Mouse (Mus musculus): ENCODE measurements around the gene Mmgt2. TPM values are rescaled to one million over a fixed set of nuclear protein-coding genes. Genes with fewer than 3 reads are reported as not detected.

Mmgt2 gene
- total RNA-seq, 4 experiments from 2014 or later, result 17.4 to 25.5 (median 20.8) TPM

- no peak for DNase-seq (ENCODE audit: low spot score in 2 of 2)
Measured at GRCm38 (mm10) chr11:62699749-62700148, 51.3 kb downstream of the Mmgt2 start.

- DNase-seq (ENCODE audit: low spot score in 2 of 2), result no peak
Measured at GRCm38 (mm10) chr11:62701218-62701617, 52.8 kb downstream of the Mmgt2 start.

- DNase-seq (ENCODE audit: low spot score in 2 of 2), result no peak
Measured at GRCm38 (mm10) chr11:62706141-62706540, 57.7 kb downstream of the Mmgt2 start.

GRCm38 (mm10) chr11:62708252-62708651, 59.8 kb downstream of the Mmgt2 start:
- no peak for DNase-seq (ENCODE audit: low spot score in 2 of 2)

GRCm38 (mm10) chr11:62710657-62711056, 62.2 kb downstream of the Mmgt2 start:
- no peak for DNase-seq (ENCODE audit: low spot score in 2 of 2)

Other genes with a start within 250 kb of the Mmgt2 start
- 1 to 10 TPM; 5.8 to 8.3 (median 6.9) TPM for gene Pigl, start 190.2 kb upstream of the Mmgt2 start, total RNA-seq (2022)
- gene Ncor1, start 190.1 kb upstream of the Mmgt2 start, total RNA-seq (2022), result 100 to 1,000 TPM; 269 to 325 (median 294) TPM
- gene Cenpv, start 109.4 kb upstream of the Mmgt2 start, total RNA-seq (2022), result 10 to 100 TPM; 32.1 to 40.8 (median 39.0) TPM
- 1,000 to 10,000 TPM; 1,746 to 1,909 (median 1,854) TPM for gene Ubb, start 97.5 kb upstream of the Mmgt2 start, total RNA-seq (2022)
- gene Trpv2, start 74.2 kb upstream of the Mmgt2 start, total RNA-seq (2022), result 10 to 100 TPM; 14.5 to 15.9 (median 15.1) TPM
- gene Lrrc75a, start 141 bp upstream of the Mmgt2 start, total RNA-seq (2022), result 1 to 10 TPM; 7.5 to 9.3 (median 9.0) TPM
- gene Zfp287, start 83.2 kb downstream of the Mmgt2 start, total RNA-seq (2022), result 10 to 100 TPM; 16.3 to 19.9 (median 18.5) TPM
- not detected for gene Gm10428, start 104.4 kb downstream of the Mmgt2 start, total RNA-seq (2022)
- 10 to 100 TPM; 21.2 to 31.8 (median 24.3) TPM for gene Zfp286, start 140.8 kb downstream of the Mmgt2 start, total RNA-seq (2022)
- gene Trim16, start 171.6 kb downstream of the Mmgt2 start, total RNA-seq (2022), result 1 to 10 TPM; 1.5 to 2.6 (median 1.8) TPM
- 1 to 10 TPM; 1.0 to 2.4 (median 1.8) TPM for gene Fbxw10, start 198.4 kb downstream of the Mmgt2 start, total RNA-seq (2022)
- 10 to 100 TPM; 32.5 to 35.7 (median 35.2) TPM for gene Tvp23b, start 230.8 kb downstream of the Mmgt2 start, total RNA-seq (2022)